Mouse (Mus musculus): Measurements from ENCODE around the gene Poc1b.
"Not testable (repeated sequence)": the region's sequence is repeated elsewhere in the genome, so short reads cannot be mapped to it uniquely, and the experiment has no call there.

The Poc1b gene

DNA sequence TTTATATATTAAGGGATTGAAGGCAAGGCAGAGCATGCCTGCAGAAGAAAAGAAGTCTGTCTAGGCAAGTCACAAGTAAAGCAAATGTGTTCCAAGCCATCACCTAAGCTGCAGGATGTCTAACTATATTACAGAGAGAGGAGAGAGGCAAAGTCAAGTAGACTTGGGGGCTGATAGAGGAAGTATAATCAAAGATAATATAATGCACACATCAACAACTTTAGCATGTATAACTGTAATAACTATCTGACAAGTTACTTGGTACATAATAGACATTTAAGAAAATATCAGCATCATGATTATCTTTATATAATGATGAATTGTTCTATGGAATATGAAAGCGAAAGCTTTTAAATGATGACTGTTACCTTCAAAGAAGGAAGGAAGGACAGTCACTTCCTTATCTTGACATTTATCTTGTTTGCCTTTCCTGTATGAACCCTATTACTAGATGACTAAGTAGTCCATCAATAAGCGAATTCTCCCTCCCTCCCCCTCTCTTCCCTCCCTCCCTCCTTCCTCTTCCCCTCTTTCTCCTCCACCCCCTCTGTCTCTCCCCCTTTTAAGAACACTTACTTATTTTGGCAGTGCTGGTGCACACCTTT lies 87.7 kb downstream of the Poc1b start:
- no peak for DNase-seq (ENCODE audit: low read depth, low spot score)

DNA sequence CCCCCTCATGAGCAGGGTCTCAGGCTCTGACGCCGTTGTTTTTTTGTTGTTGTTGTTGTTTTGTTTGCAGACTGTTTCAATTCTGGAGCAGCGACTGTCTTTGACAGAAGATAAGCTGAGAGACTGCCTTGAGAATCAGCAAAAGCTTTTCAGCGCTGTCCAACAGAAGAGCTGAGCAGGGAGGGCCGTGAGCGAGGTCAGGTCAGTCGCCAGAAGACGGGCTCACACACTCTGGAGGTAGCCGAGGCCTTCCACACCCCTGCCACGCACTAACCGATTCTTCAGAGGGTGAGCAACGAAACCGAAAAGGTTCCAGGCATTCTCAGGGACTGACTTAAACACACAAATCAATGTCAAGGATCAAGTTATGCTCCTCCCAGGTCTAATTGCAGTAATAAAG lies 89.7 kb downstream of the Poc1b start:
- no peak for DNase-seq (ENCODE audit: low read depth, low spot score)

- no peak for DNase-seq (ENCODE audit: low read depth, low spot score)
Measured at GRCm38 (mm10) chr10:99197125-99197524, 90.3 kb downstream of the Poc1b start.

GRCm38 (mm10) chr10:99197607-99198305 lies 90.9 kb downstream of the Poc1b start:
- DNase-seq (ENCODE audit: low read depth, low spot score) = no peak

GRCm38 (mm10) chr10:99198946-99199345 lies 92.1 kb downstream of the Poc1b start:
- DNase-seq (ENCODE audit: low read depth, low spot score) = no peak

DNA sequence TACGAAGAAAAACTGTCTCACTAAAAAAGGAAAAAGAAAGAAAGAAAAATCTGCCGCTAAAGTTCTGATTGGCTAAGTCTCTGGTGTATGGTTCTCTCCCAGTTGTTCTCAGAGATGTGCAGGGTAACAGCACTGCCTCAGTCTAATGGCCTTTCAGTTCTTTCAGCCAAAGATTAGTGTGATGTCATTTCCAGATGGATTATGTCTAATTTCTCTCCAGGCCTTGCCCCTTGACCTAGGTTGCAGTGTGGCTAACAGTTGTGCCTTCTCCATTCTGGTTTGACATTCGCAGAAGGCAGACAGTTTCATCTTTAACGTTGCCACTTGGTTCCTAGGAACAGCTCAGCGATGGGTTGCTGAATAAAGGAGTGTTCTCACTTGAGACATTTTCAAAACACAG lies 94.1 kb downstream of the Poc1b start:
- DNase-seq (ENCODE audit: low read depth, low spot score) = no peak

GRCm38 (mm10) chr10:99201786-99202185 lies 95.0 kb downstream of the Poc1b start:
- DNase-seq (ENCODE audit: low read depth, low spot score) = peak; percentile 42

GRCm38 (mm10) chr10:99202363-99202762 lies 95.5 kb downstream of the Poc1b start:
- no peak for DNase-seq (ENCODE audit: low read depth, low spot score)

DNA sequence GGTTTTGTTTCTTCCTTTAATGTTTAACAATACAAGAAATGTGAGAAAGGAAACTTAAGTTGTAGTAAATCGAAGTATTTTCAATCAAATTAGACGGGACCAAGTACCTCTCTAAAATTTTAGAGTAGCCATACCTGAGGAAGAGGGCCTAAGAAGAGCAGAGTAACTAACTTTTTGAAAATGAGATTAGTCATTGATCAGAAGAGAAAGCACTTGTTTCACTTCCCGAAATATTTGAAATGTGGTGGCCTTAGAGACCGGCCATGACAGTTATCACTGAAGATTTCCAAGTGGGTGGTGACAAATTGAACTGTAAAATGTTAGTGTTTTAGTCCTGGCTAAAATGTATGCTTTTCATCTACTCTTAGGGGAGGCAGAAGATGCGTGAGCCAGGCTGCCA lies 96.3 kb downstream of the Poc1b start:
- no peak for DNase-seq (ENCODE audit: low read depth, low spot score)

- DNase-seq (ENCODE audit: low read depth, low spot score) = no peak
Measured at GRCm38 (mm10) chr10:99203577-99204487, 97.0 kb downstream of the Poc1b start.

GRCm38 (mm10) chr10:99204553-99204952 lies 97.7 kb downstream of the Poc1b start:
- no peak for DNase-seq (ENCODE audit: low read depth, low spot score)

GRCm38 (mm10) chr10:99207121-99207520 lies 100.3 kb downstream of the Poc1b start:
- no peak for DNase-seq (ENCODE audit: low read depth, low spot score)

- DNase-seq (ENCODE audit: low read depth, low spot score) = no peak
Measured at GRCm38 (mm10) chr10:99209146-99209800, 102.4 kb downstream of the Poc1b start.

DNA sequence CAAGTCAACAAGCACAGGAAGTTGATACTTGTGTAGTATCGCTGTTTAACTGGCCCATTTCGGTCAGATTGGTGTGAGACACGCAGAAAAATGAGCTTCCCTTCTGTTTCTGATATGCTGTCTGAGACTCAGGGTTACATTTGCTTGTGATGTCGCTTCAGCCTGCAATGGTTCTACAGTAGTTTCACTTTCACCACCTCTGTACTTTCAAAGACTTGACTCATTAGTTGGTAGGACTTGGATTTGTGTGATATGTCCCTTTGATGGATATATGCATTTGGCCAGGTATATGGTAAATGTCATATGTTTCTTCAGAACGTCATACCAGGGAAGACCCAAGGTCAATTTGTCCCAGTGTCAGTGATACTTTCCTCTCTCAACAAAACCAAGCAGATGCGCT lies 104.2 kb downstream of the Poc1b start:
- no peak for DNase-seq (ENCODE audit: low read depth, low spot score)

GRCm38 (mm10) chr10:99211503-99212265 lies 104.8 kb downstream of the Poc1b start:
- DNase-seq (ENCODE audit: low read depth, low spot score) = peak; percentile 33

GRCm38 (mm10) chr10:99214421-99215299 lies 107.8 kb downstream of the Poc1b start:
- DNase-seq (ENCODE audit: low read depth, low spot score) = no peak

GRCm38 (mm10) chr10:99216570-99216969 lies 109.7 kb downstream of the Poc1b start:
- DNase-seq (ENCODE audit: low read depth, low spot score) = not testable (repeated sequence)

GRCm38 (mm10) chr10:99221540-99221939 lies 114.7 kb downstream of the Poc1b start:
- no peak for DNase-seq (ENCODE audit: low read depth, low spot score)

- no peak for DNase-seq (ENCODE audit: low read depth, low spot score)
Measured at GRCm38 (mm10) chr10:99222726-99223125, 115.9 kb downstream of the Poc1b start.

DNA sequence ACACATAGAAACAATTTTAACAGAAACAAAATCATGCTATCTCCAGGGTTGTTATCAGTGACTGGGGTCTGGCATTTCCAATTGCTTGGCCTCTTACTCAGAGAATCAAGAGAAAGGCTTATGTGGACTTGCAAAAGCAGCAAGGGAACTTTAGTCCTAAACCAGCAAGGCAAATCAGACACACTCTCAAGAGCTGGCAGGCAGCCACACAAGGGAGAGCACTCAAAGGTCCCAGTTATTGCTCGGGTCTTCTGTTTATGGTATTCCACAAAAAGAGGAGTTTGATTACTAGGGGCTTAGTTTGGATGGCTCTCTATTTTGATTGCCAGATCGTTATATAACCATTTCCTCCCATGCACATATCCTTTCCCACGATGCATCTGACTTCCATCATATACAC lies 117.4 kb downstream of the Poc1b start:
- DNase-seq (ENCODE audit: low read depth, low spot score) = no peak
